In the genomic region with DNA sequence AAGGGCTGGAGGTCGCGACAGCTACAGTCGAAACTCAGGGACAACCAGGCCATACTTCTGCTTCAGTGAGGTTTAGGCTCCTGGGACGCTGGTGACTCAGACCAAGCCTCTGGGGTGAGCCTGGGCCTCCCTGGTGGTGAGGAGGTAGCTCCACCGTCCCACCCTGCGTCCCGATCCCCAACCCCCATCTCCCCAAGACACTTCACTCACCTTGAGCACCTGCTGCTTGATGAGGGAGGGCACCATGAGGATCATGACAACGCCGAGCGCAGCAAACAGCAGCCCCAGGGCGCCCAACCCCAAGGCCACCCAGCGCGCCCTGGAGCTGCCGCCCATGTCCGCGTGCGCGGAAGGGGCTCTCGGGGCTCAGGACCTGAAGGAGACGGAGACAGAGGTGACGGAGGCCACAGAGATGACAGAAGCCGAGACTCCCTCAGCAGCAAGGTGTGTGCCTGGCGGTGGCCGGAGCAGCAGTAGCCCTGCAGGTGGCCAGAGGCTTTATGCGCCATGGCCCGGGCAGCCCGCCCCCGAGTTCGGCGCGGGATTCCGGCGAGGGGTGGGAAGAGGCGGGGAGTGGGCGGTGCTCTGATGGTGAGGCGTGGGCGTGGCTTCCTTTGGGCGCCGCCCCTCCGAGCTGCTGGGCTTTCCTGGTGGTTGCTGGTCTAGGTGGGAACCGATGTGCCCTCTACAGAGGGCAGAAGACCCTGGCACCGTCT, we compare ENCODE assay signal across 8 mouse cellular contexts. TPM values are rescaled to one million over a fixed set of nuclear protein-coding genes. Genes with fewer than 3 reads are reported as not detected.
DNase-seq lines count a peak whose midpoint lies in the region; ATAC-seq and TF ChIP-seq lines count a peak whose summit lies in the region.

Scarb1 (minus strand) TSS at position 548 of the 716 bp plus-strand sequence.

- peak within 1 kb of the TSS; percentile 93 for H3K4me3 ChIP-seq in ES-Bruce4 (ENCODE audit: low read depth, low read length)
- peak within 1 kb of the TSS; percentile 61 for H3K4me3 ChIP-seq in forebrain, embryonic 15.5 days
- peak within 1 kb of the TSS; percentile 75 for H3K4me3 ChIP-seq in liver, postnatal 0 days (ENCODE audit: low read depth, low read length)
- peak within 1 kb of the TSS; percentile 72 for H3K4me3 ChIP-seq in neural tube, embryonic 13.5 days
- peak within 1 kb of the TSS; percentile 95 for H3K4me3 ChIP-seq in testis, adult 2 months (ENCODE audit: control insufficient read depth, low read depth, low read length)

- no peaks in the 10 kb centered on the region for H3K27me3 ChIP-seq in ES-Bruce4 (ENCODE audit: control insufficient read depth, insufficient read depth, low read length, poor library complexity, severe bottlenecking)
- no peaks in the 10 kb centered on the region for H3K27me3 ChIP-seq in forebrain, embryonic 15.5 days
- H3K27me3 ChIP-seq in liver, postnatal 0 days (ENCODE audit: insufficient read depth, low read length): no peaks in the 10 kb centered on the region
- H3K27me3 ChIP-seq in neural tube, embryonic 13.5 days: peaks cover 23% of the 10 kb centered on the region
- no peaks in the 10 kb centered on the region for H3K27me3 ChIP-seq in testis, adult 2 months (ENCODE audit: control insufficient read depth, insufficient read depth, low read length)

- DNase-seq in cerebellum, adult 11-12 months: peak; percentile 58
- peak; percentile 92 to 95 for DNase-seq in heart, postnatal 14 days
- DNase-seq in layer of hippocampus, adult 11-12 months (ENCODE audit: low spot score): peak; percentile 91
- peak; percentile 95 for DNase-seq in liver, postnatal 0 days

- peak within 1 kb of the TSS; percentile 34 for H3K9ac ChIP-seq in ES-Bruce4 (ENCODE audit: low read depth, poor library complexity, severe bottlenecking)
- peak within 1 kb of the TSS; percentile 60 for H3K9ac ChIP-seq in forebrain, embryonic 15.5 days (replicated peaks)
- H3K9ac ChIP-seq in liver, postnatal 0 days (replicated peaks): peak within 1 kb of the TSS; percentile 82
- H3K9ac ChIP-seq in neural tube, embryonic 13.5 days: peak within 1 kb of the TSS; percentile 75

- peak within 1 kb of the TSS; percentile 92 for H3K4me2 ChIP-seq in forebrain, embryonic 15.5 days (replicated peaks)
- peak within 1 kb of the TSS; percentile 83 for H3K4me2 ChIP-seq in liver, postnatal 0 days (ENCODE audit: low read depth, low read length)
- peak within 1 kb of the TSS; percentile 84 for H3K4me2 ChIP-seq in neural tube, embryonic 13.5 days

- intact Hi-C loops in heart, postnatal 14 days (cut with DNase I): no loop called here

- peak; percentile 76 for TF ChIP-seq POLR2A in ES-Bruce4 (IDR thresholded peaks at IDR 0.05; ENCODE audit: insufficient read depth, low read length)
- peak; percentile 66 for TF ChIP-seq POLR2A in testis, adult 2 months (IDR thresholded peaks at IDR 0.05; ENCODE audit: control insufficient read depth, low read depth, low read length)

- H3K4me1 ChIP-seq in ES-Bruce4 (ENCODE audit: control insufficient read depth, insufficient read depth, low read length): no peaks in the 10 kb centered on the region
- H3K4me1 ChIP-seq in forebrain, embryonic 15.5 days: peaks cover 26% of the 10 kb centered on the region
- peaks cover 47% of the 10 kb centered on the region for H3K4me1 ChIP-seq in liver, postnatal 0 days (ENCODE audit: insufficient read depth)
- peaks cover 27% of the 10 kb centered on the region for H3K4me1 ChIP-seq in neural tube, embryonic 13.5 days (replicated peaks)
- peaks cover 29% of the 10 kb centered on the region for H3K4me1 ChIP-seq in testis, adult 2 months (ENCODE audit: control insufficient read depth, insufficient read depth, low read length)

- WGBS in forebrain, embryonic 15.5 days: 0% methylated on average over 42 of the region's 42 CpGs
- WGBS in liver, postnatal 0 days (ENCODE audit: insufficient replicate concordance): under 1% methylated on average over 38 of the region's 42 CpGs
- WGBS in neural tube, embryonic 13.5 days: under 1% methylated on average over 42 of the region's 42 CpGs

- TF ChIP-seq EP300 in ES-Bruce4 (IDR thresholded peaks at IDR 0.05; ENCODE audit: insufficient read depth, low read depth, low read length): no peak
- TF ChIP-seq EP300 in liver, postnatal 0 days (IDR thresholded peaks at IDR 0.05; ENCODE audit: low read depth): no peak

- no peak for TF ChIP-seq CTCF in ES-Bruce4 (IDR thresholded peaks at IDR 0.05; ENCODE audit: low read depth, low read length)
- TF ChIP-seq CTCF in liver, postnatal 0 days (IDR thresholded peaks at IDR 0.05; ENCODE audit: low read depth): peak; percentile 33; the same call in 1 of the 2 replicates
- no peak for TF ChIP-seq CTCF in testis, adult 2 months (IDR thresholded peaks at IDR 0.05; ENCODE audit: control insufficient read depth, insufficient read depth, insufficient replicate concordance, low read depth, low read length)

- peak; percentile 82 for ATAC-seq in forebrain, embryonic 15.5 days (replicated peaks)
- peak; percentile 86 for ATAC-seq in liver, postnatal 0 days
- ATAC-seq in neural tube, embryonic 13.5 days (ENCODE audit: low read depth): peak; percentile 79

- H3K36me3 ChIP-seq in ES-Bruce4 (ENCODE audit: control insufficient read depth, insufficient read depth, low read length, poor library complexity, severe bottlenecking): no peaks in the 10 kb centered on the region
- no peaks in the 10 kb centered on the region for H3K36me3 ChIP-seq in forebrain, embryonic 15.5 days
- no peaks in the 10 kb centered on the region for H3K36me3 ChIP-seq in liver, postnatal 0 days (replicated peaks; ENCODE audit: insufficient read depth, low read length)
- H3K36me3 ChIP-seq in neural tube, embryonic 13.5 days: no peaks in the 10 kb centered on the region
- H3K36me3 ChIP-seq in testis, adult 2 months (ENCODE audit: control insufficient read depth, insufficient read depth, low read length): no peaks in the 10 kb centered on the region

- H3K27ac ChIP-seq in ES-Bruce4 (ENCODE audit: insufficient read depth, low read length): no peak within 1 kb of the TSS
- no peak within 1 kb of the TSS for H3K27ac ChIP-seq in forebrain, embryonic 15.5 days (replicated peaks)
- H3K27ac ChIP-seq in liver, postnatal 0 days (ENCODE audit: low read depth): peak within 1 kb of the TSS; percentile 89
- H3K27ac ChIP-seq in neural tube, embryonic 13.5 days (replicated peaks): no peak within 1 kb of the TSS
- peak within 1 kb of the TSS; percentile 41 for H3K27ac ChIP-seq in testis, adult 2 months (ENCODE audit: control insufficient read depth, insufficient read depth, low read depth, low read length)

- H3K9me3 ChIP-seq in ES-Bruce4 (replicated peaks; ENCODE audit: control insufficient read depth, insufficient read depth, low read length, poor library complexity, severe bottlenecking): no peaks in the 10 kb centered on the region
- H3K9me3 ChIP-seq in forebrain, embryonic 15.5 days: no peaks in the 10 kb centered on the region
- no peaks in the 10 kb centered on the region for H3K9me3 ChIP-seq in liver, postnatal 0 days (ENCODE audit: low read length)
- H3K9me3 ChIP-seq in neural tube, embryonic 13.5 days: no peaks in the 10 kb centered on the region

RNA-seq across cellular contexts. Expression of gene Scarb1, which starts in this region (rescaled TPM):
- polyA plus RNA-seq in ES-Bruce4 (2011; ENCODE audit: insufficient read depth, insufficient read length, low read depth, missing spikeins): 59.6 and 63.9 TPM in 2 replicates
- polyA plus RNA-seq in forebrain, embryonic 15.5 days (2015; fragmentation: Nextera tagmentation; extraction: Ambion mirVana): 27.7 and 28.5 TPM in 2 replicates
- 10 to 100 TPM; 60.1 to 77.5 TPM for total RNA-seq in heart, postnatal 14 days (2021)
- polyA plus RNA-seq in liver, postnatal 0 days (2015; fragmentation: Nextera tagmentation; extraction: Ambion mirVana): 105 and 109 TPM in 2 replicates
- polyA plus RNA-seq in neural tube, embryonic 13.5 days (2015; fragmentation: Nextera tagmentation; extraction: Ambion mirVana): 28.8 and 33.2 TPM in 2 replicates
- 172 and 188 TPM in 2 replicates for polyA plus RNA-seq in testis, adult 2 months (2012; rRNA removed)

Comparison
In these comparisons a context has a peak if more than half of its experiments do, and no peak if none do; other contexts are left out.
1. H3K27ac ChIP-seq: peak in liver, postnatal 0 days (single experiment) and testis, adult 2 months (single experiment); none in ES-Bruce4 (single experiment), forebrain, embryonic 15.5 days (single experiment) and neural tube, embryonic 13.5 days (single experiment).
2. Peak in every context shown above with its lines, with median percentiles within 50 percentile points of each other: H3K4me3 ChIP-seq, H3K9ac ChIP-seq, DNase-seq, ATAC-seq and H3K4me2 ChIP-seq.